Mouse (Mus musculus): ENCODE results near the gene Matn3. TPM values are rescaled to one million over a fixed set of nuclear protein-coding genes. Genes with fewer than 3 reads are reported as not detected.

Gene Matn3
- polyA plus RNA-seq, 1 experiment from 2014 or later, result 5.2 TPM

- no peaks in the 10 kb centered on the region for H3K9me3 ChIP-seq (replicated peaks)
- peaks cover 12% of the 10 kb centered on the region; the same call in 1 of the 2 replicates for H3K36me3 ChIP-seq
- no peak for DNase-seq (ENCODE audit: low spot score)
- WGBS, result 94% methylated on average over 6 of the region's 6 CpGs
- H3K4me1 ChIP-seq, result no peaks in the 10 kb centered on the region
- no peaks in the 10 kb centered on the region for H3K27me3 ChIP-seq (ENCODE audit: low read depth, poor library complexity, severe bottlenecking)
- H3K4me3 ChIP-seq, result no peak overlapping the region
- no peak overlapping the region for H3K27ac ChIP-seq
These were observed 60.1 kb downstream of the Matn3 start for GRCm38 (mm10) chr12:9007811-9008210.

DNA sequence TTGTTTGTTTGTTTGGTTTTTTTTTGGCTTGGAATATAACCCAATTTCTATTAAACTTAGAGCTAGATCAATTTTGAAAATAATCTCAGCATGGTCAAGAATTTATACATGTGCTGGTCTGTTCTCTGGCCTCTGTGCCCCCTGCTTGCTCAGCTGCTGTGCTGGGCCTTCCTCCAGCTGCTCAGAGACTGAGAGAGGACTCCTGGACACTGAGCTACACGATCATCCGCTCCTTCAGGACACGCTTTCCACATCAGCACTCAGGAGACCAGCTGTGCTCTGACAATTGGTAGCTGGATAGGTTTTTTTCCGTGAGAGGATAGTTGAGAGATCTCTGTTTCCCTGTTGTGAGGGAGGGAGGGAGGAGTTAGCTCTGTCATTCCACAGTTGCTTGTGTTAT lies 62.6 kb downstream of the Matn3 start:
- no peak for DNase-seq (ENCODE audit: low spot score)
- 72% methylated on average over 4 of the region's 4 CpGs for WGBS
- Histone ChIP-seq H3K4me3 (no peak overlapping the region), H3K27me3 (ENCODE audit: low read depth, poor library complexity, severe bottlenecking) (no peaks in the 10 kb centered on the region), H3K9me3 (replicated peaks) (no peaks in the 10 kb centered on the region), H3K27ac (no peak overlapping the region), H3K36me3 (peaks cover 14% of the 10 kb centered on the region; the same call in 1 of the 2 replicates), H3K4me1 (no peaks in the 10 kb centered on the region)

DNA sequence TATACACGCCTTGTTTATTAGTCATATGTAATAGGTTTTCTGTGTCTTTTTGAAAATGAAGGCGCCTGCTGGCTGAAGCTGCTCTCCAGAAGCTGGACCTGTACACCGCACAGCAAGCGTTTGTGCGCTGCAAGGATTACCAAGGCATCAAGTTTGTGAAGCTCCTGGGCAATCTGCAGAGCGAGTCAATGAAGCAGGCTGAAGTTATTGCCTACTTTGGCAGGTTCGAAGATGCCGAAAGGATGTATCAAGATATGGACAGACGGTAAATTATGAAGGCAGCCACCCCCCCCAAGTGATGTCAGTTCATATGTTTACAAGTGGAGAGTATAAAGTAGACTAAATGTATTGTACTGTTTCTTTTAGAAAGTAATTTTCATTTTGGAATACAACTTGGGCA lies 68.6 kb downstream of the Matn3 start:
- Histone ChIP-seq H3K9me3 (replicated peaks) (no peaks in the 10 kb centered on the region), H3K4me3 (no peak overlapping the region), H3K27ac (no peak overlapping the region), H3K27me3 (ENCODE audit: low read depth, poor library complexity, severe bottlenecking) (no peaks in the 10 kb centered on the region), H3K4me1 (0 out of 2 replicates have a peak, but pooled peaks cover 2% of the 10 kb centered on the region), H3K36me3 (peaks cover 16% of the 10 kb centered on the region)
- 96% methylated on average over 9 of the region's 9 CpGs for WGBS
- DNase-seq (ENCODE audit: low spot score), result no peak

GRCm38 (mm10) chr12:9020431-9020830 lies 72.7 kb downstream of the Matn3 start:
- WGBS, result 93% methylated on average over 8 of the region's 8 CpGs
- Histone ChIP-seq H3K27me3 (ENCODE audit: low read depth, poor library complexity, severe bottlenecking) (no peaks in the 10 kb centered on the region), H3K9me3 (replicated peaks) (no peaks in the 10 kb centered on the region), H3K36me3 (peaks cover 10% of the 10 kb centered on the region), H3K27ac (no peak overlapping the region), H3K4me1 (peaks cover 7% of the 10 kb centered on the region; the same call in 1 of the 2 replicates), H3K4me3 (no peak overlapping the region)
- DNase-seq (ENCODE audit: low spot score), result no peak

DNA sequence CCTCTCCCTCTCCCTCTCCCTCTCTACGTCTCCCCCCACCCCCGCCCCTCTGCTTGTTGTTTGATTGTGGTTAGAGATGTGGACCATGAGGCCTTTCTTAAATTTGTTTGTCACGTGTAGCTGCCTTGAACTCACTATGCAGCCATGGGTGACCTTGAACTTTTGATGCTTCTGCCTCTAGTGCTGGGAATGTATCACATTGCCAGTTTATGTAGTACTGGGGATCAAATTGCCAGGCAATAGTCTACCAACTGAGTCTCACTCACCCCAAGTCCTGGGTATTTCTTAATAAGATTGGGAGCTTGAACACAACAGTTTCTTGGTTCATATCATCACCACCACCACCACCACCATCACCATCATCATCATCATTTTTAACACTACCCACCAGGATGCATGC lies 73.3 kb downstream of the Matn3 start:
- Histone ChIP-seq H3K9me3 (replicated peaks) (no peaks in the 10 kb centered on the region), H3K4me3 (no peak overlapping the region), H3K27ac (no peak overlapping the region), H3K4me1 (peaks cover 7% of the 10 kb centered on the region; the same call in 1 of the 2 replicates), H3K27me3 (ENCODE audit: low read depth, poor library complexity, severe bottlenecking) (no peaks in the 10 kb centered on the region), H3K36me3 (peaks cover 10% of the 10 kb centered on the region)
- no peak for DNase-seq (ENCODE audit: low spot score)
- 72% methylated on average over 3 of the region's 3 CpGs for WGBS

Other genes with a start within 250 kb of the Matn3 start
- gene Sdc1, start 176.6 kb upstream of the Matn3 start, polyA plus RNA-seq (2016; fragmentation: Nextera tagmentation; extraction: Ambion mirVana), result 245 and 261 TPM in 2 replicates
- 156 and 185 TPM in 2 replicates for gene Laptm4a, start 26.3 kb upstream of the Matn3 start, polyA plus RNA-seq (2016; fragmentation: Nextera tagmentation; extraction: Ambion mirVana)
- 23.0 and 27.3 TPM in 2 replicates for gene Wdr35, start 26.0 kb downstream of the Matn3 start, polyA plus RNA-seq (2016; fragmentation: Nextera tagmentation; extraction: Ambion mirVana)
- gene Ttc32, start 82.1 kb downstream of the Matn3 start, polyA plus RNA-seq (2016; fragmentation: Nextera tagmentation; extraction: Ambion mirVana), result 14.8 and 15.0 TPM in 2 replicates